Mouse (Mus musculus) CD4-positive, CD25-positive, alpha-beta regulatory T cell, adult 2 months (primary cell): Measurements from ENCODE around the gene Cd37.
A peak's percentile ranks its signal among the peaks of the same experiment; 100 is the strongest.

Experiments used
- DNase-seq: peaks from one replicate; pipeline ENCODE4 v3.0.0-alpha.2; 2012; ENCODE audit warnings: low read depth, low spot score

Cd37 gene

DNA sequence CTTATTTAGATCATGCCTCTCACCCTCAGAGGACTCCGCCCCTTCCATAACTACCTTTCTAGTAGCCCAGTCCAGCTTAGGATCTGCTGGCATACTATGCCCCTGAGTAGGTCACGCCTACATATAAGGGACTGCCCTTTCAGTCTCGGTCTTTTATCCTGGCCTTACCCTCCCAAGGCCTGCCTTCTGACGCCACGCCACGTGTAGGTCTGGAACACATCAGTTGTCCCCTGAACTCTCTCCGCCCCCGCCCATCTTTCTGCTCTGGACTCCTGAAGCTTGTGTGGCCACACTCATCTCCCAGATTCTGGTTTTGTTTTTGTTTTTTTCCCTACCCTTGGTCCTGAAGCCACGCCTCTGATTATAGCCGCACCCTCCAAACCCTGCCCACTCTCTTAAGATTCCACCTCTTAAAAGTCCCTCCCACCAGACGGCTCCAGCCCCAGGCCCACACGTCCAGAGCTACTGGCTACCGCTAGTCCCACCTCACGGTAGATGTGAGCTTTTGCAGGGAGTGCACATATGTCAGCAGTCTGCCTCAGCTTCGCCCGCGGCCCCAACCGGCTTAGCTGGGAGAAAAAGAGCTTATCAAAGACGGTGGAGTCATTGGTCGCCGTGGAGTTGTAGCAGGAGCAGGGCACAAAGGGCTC is 3.9 kb downstream of the Cd37 start:
- DNase-seq, result no peak

- DNase-seq, result no peak
These were observed 4.5 kb downstream of the Cd37 start for GRCm38 (mm10) chr7:45234333-45234841.

- DNase-seq, result no peak
These were observed 5.2 kb downstream of the Cd37 start for GRCm38 (mm10) chr7:45233580-45234332.

GRCm38 (mm10) chr7:45232716-45233465 is 6.0 kb downstream of the Cd37 start:
- DNase-seq, result no peak

GRCm38 (mm10) chr7:45231941-45232340 is 7.0 kb downstream of the Cd37 start:
- no peak for DNase-seq

- no peak for DNase-seq
These were observed 7.7 kb downstream of the Cd37 start for GRCm38 (mm10) chr7:45231192-45231591.

DNA sequence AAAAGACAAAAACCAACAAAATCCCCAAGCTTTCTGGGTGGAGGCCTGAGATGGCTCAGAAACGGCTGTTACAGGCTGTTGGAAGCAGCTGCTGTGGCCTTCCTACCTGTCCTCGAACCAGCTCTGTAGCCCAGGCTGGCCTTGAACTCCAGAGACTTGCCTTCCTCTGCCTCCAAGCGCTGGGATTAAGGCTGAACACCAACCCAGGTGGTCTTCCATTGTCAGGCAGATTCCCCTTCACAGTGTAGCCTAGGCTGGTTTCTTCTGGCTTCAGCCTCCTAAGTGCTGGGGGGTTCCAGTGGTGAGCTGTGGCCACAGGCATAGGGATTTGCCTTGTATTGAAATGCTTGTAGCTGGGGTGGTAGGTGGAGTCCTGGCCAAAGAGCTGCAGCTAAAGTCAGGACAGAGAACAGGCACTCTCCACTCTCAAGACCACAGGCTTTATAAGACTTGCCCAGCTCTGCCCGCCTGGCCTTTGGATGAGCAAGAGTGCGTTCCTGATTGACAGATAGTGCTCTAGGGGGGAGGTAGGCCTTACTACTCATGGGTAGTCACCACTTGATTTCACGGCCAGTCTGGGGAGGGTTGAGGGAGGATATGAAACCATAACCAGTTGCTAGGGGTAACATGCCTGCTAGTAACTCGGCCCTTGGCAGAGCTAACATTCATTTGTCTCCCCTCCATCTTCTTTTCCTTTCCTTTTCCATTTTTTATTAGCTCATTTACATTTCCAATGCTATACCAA is 9.3 kb downstream of the Cd37 start:
- no peak for DNase-seq

DNA sequence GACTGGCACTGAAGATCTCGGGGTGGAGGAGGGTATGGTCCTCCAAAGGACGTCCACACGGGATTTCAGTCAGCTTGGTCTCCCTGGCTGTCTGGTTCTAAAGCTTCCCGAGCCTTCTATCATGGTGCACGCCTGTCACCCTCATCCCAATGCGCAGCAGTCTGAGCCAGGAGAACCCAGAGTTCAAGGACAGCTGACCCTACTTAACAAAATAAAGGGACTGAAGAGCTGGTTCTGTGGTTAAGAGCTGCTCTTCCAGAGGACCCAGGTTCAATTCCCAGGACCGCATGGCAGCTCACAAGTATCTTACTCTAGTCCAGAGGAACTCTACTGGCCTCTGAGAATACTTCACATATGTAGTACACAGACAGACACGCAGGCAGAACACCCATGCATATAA is 9.9 kb downstream of the Cd37 start:
- DNase-seq, result no peak

DNA sequence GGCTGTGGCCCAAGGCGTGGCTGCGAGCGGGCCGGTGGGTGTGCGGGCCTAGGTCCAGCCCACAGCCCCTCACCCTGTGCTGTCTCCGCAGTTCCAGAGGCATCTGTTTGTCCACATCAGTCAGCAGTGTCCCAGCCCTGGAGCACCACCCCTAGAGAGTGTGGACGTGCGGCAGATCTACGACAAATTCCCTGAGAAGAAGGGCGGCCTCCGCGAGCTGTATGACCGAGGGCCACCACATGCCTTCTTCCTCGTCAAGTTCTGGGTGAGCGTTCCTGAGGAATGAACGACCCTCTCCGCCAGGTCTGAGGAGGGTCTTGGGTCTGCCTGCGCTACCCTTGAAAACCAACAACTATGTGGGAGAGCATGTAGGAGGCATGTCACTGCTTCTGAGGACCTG is 10.4 kb downstream of the Cd37 start:
- DNase-seq, result no peak

- DNase-seq, result no peak
These were observed 12.5 kb downstream of the Cd37 start for GRCm38 (mm10) chr7:45226421-45226820.

GRCm38 (mm10) chr7:45224826-45225225 is 14.1 kb downstream of the Cd37 start:
- DNase-seq, result no peak

GRCm38 (mm10) chr7:45221680-45222079 is 17.2 kb downstream of the Cd37 start:
- no peak for DNase-seq

- DNase-seq, result no peak
These were observed 22.3 kb downstream of the Cd37 start for GRCm38 (mm10) chr7:45216442-45217183.

DNA sequence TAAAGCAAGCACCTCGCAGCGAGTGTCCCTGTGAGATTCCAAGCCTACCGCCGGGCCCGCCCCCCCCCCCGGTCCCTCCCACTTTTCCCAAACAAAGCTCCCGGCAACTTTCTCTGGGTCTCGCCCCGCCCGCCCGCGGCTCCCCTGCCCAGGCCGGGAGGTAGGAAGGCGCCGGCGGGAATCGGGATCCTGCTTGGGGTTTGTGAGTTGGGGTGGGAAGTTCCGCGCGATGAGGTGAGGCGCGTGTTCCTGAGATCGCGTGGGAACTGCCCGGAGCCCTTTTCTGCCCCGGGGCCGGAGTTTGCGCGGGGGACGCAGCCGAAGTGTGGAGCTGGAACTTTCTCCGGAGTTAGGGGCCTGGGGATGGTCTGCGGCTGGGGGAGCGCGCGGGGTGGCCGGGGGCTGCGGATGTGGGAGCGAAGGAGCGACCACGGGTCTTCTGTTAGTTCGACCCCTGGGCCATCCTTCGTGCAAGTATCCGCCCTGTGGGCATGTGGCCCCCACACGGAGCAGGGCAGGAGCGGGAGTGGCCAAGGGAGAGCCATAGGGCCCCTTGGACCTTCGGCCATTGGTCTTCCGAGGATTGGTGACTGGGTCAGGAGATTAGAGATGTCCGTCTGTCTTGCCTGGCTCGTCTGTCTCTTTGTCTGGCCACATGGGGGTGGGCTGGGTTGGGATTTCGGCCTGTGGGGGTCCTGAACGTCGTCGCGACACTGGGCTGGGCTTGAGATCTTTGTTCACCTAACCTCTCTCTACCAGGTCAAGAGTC is 23.1 kb downstream of the Cd37 start, which contains the start of gene Tead2:
Tead2 (plus strand) TSS at position 81 of the 769 bp plus-strand sequence.
- no peak for DNase-seq

GRCm38 (mm10) chr7:45213708-45214107 is 25.2 kb downstream of the Cd37 start:
- no peak for DNase-seq

- no peak for DNase-seq
These were observed 26.6 kb downstream of the Cd37 start for GRCm38 (mm10) chr7:45212356-45212755.

DNA sequence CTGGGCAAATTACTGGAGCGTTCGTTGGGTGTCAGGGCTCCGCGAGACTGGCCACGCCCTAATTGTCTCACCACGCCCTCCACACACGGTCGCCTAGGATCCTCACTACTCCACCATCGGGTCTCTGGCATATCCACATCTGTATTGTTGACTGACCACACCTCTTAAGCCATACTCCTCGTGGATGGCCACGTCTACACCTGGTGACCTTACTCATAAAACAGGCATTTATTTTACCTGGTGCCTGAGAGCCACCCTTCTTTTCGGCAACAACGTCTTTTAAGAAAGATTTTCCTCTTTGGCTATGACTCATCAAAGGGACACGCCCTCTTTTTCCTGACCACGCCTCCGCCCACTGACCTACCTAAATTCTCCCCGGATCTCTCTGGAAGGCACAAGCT is 27.1 kb downstream of the Cd37 start, which contains the start of gene Dkkl1:
Dkkl1 (minus strand) TSS at position 297 of the 401 bp plus-strand sequence.
- DNase-seq, result peak; percentile 61

DNA sequence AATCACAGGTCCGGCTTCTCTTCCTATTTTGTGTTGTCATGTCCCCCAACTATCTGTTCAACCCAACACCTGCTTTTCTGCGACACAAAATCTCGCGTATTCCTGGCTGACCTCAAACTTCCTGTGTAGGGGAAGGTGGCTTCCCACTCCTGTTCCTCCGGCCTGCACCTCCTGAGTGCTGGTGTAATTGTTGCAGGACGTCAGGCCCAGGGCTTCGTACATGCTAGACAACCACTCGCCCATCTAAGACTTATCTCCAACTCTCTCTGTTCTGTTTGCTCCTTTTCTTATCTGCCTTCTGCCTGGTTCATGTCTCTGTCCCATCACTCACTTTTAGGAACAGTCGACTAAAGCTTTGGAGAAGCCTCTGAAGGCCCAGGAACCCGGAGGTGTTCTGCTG is 27.8 kb downstream of the Cd37 start:
- peak; percentile 37 for DNase-seq

DNA sequence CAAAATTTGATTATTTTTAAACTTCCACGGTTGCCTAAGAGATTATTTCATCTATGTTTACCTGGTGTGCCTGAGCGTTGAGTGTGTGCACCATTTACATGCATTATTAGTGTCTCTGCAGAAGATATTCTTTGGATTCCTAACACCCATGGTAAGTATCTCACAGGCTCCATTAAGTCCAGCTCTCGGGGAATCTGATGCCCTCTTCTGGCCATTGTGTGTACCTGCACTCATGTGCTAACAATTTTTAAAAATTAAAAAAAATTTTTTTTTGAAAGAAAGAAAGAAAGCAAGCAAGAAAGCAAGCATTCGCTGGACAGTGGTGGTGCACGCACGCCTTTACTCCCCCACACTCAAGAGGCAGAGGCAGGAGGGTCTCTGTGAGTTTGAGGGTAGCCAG is 30.7 kb downstream of the Cd37 start:
- DNase-seq, result no peak
